Mouse (Mus musculus): ENCODE measurements at regions not wholly inside any gene's neighbourhood (a gene's known extent, or its start where the extent isn't known, plus 50 kb on each side); places are given as distances from the start of the nearest gene placed in this dataset.
"Not testable (repeated sequence)": the region's sequence is repeated elsewhere in the genome, so short reads cannot be mapped to it uniquely, and the experiment has no call there.

GRCm38 (mm10) chr1:166900441-166901161, 100.6 kb upstream of the Fam78b start:
- peak; percentile 1 for DNase-seq (ENCODE audit: low spot score)

GRCm38 (mm10) chr1:166901574-166901973, 99.6 kb upstream of the Fam78b start:
- DNase-seq (ENCODE audit: low spot score) = no peak

DNA sequence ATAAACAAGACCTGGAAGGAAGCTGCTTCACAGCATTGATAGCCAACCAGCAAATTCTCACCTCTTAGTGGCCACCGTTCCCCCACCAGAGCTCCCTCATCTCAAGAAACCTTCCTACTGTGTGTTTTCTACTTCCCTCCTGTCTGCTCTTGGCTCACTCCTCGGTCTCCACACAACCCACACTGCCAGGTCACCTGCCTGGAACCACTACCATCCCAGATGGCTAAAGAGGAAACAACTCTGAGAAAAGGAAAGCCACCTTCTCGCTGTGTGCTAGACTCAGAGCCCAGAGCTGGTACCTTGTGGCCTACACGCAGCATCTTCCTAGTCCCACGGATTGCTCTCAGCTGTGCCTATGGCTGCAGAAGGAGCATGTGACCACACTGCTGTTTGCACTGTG, 97.8 kb upstream of the Fam78b start:
- DNase-seq (ENCODE audit: low spot score) = no peak

DNA sequence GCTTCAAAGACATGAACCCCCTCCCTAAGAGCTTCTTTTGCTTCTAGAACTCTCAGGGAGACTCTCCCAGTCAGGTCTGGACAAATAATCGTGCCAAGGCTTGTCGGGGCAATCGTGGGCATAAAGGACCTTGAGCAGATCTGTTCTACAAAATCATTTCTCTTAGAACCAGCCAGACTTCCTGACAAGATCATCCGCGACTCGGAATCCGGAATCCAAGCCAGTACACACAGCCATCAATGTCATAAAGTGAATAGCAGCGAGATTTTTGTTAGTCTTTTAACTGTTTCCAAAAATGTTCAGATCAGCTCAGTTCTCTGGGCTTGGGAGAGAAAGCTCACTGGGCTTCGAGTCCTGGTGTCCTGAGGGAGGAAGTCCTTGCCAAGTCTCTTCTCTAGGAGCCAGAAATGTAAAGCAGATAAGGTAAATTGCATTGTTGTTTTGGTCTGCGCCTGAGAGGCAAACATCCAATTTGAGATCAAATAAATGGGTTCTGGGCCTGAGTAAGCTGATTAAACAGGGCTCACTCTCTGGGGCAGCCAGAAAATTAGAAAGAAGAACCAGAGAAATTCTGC, 92.9 kb upstream of the Fam78b start:
- no peak for DNase-seq (ENCODE audit: low spot score)

GRCm38 (mm10) chr1:166912195-166912594, 89.0 kb upstream of the Fam78b start:
- DNase-seq (ENCODE audit: low spot score) = not testable (repeated sequence)

- no peak for DNase-seq (ENCODE audit: low spot score)
Observed at GRCm38 (mm10) chr1:166922911-166923712, 78.1 kb upstream of the Fam78b start.

- no peak for DNase-seq (ENCODE audit: low spot score)
Observed at GRCm38 (mm10) chr1:166923713-166923975, 77.6 kb upstream of the Fam78b start.

DNA sequence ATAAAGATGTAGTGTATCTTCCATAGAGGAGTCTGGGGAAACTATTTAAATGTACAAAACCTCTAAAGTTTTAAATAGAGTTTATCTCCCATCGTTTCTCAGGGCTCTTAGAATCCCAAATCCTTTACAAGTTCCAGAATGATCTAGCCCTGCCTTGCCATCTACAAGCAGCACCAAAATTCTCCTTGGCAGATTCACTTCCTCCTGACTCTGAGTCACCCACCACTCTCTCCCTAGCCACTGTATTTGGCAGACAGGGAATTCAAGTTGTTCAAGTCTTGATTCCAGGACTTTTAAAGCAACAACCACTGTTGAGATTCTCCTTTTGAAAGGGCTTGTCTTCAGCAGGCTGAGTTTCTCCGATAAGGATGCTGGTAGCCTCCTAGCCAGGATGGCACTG, 77.1 kb upstream of the Fam78b start:
- DNase-seq (ENCODE audit: low spot score) = no peak

GRCm38 (mm10) chr1:166926078-166926477, 75.1 kb upstream of the Fam78b start:
- no peak for DNase-seq (ENCODE audit: low spot score)

DNA sequence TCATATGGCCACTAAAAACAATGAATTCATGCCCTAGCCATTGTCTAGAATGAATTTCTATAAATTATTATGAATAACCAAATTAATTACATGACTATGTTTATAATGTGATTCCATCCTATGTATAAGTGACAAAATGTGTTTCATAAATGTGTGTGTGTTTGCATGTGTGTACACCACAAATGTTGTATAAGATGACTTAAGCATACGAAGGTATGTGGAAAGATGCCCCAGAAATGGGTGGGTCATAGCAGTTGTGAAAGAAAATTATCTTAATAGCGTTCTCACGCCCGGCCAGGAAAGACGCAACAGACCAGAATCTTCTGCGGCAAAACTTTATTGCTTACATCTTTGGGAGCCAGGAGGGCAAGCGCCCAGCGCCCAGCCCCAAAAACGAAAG, 61.5 kb upstream of the Fam78b start:
- not testable (repeated sequence) for DNase-seq (ENCODE audit: low spot score)

DNA sequence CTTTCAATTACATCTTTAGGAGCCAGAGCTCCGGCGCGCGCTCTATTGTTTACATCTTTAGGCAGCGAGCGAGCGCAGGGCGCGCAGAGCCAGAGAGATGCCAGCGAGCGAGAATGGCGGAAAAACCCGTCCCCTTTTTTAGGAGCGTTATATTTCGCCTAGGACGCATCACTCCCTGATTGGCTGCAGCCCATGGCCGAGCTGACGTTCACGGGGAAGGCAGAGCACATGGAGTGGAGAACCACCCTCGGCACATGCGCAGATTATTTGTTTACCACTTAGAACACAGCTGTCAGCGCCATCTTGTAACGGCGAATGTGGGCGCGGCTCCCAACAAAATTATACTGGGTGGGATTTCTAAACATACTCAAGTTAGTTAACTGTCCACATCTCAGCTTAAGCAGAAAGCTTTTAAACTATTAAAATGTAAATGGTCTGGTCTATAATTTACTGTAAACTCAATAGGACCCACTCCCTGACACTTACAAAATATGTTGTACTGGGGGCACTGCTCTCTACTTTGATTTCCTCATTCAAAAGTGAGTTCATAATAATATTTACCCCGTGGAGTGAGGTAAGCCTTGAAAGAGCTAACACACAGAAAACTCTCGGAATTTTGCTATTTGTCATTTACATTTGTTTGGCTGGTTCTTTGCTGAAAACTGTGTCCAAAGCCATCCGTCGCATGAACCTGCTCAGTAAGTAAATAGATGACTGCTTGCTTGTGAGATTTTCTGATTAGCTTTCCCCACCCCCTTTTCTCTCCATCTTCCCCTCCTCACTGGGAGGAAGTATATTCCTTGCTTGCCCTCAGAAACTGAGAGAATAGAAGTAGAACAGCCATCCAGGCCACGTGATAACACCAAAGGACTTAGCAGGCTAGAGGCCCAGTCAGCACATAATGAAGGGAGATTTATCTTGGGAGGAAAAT, 60.8 kb upstream of the Fam78b start:
- not testable (repeated sequence) for DNase-seq (ENCODE audit: low spot score)

- no peak for DNase-seq (ENCODE audit: low spot score)
Observed at GRCm38 (mm10) chr1:166942201-166942600, 59.0 kb upstream of the Fam78b start.

DNA sequence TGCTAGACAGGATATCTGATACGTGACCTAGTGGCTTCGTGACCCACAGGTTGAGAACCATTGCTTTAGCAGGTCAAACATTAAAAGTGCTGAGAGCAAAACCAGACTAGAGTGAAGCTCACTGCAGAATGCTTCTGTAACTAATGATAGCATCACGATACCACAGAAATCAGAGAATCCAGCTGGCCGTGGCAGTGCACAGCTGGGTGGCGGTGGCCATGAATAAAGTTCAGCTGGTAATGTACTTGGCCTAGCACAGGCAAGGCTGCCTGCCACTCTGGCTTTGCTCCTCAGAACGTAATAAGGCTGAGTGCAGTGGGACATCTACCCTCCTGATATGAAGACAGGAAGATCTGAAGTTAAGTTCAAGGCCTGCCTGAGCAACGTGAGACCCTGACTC, 56.7 kb upstream of the Fam78b start:
- DNase-seq (ENCODE audit: low spot score) = no peak

DNA sequence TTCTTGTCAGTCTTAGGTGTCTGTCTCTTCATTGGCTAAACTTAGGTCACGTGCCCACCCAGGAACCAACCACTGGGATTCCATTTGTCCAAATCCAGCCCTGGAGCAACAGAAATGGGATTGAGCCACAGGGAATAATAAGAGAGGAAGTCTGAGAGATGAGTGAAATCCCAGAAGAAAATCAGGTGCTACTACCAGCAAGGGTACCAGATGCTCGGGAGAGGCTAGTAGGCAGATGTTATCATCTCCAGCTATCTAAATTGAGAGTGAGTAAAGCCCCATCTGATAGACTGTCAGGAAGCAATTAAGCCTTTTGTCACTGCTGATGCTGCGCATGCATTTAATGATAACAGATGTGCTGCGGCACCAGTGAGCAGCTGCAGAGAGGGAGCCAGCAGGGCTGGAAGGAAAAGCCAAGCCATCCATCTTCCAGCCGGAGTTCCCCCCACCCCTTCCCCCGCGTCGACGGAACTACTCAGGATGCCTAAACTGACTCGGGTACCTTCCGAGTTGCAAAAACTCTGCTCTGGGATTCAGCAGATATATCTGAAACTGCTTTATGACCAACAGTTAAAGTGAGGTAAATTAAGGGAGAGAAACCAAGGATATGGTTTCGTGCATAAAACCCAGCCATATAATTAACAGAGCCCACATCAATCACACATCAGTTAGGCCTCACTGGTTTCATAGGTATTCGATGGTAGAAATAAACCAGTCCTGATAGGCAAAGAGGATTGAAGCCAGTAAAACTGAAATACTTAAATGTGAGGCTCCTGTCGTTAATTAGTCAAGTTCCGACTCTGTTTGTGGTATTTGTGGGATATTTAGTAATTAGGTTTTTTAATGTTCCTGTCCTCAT, 53.1 kb upstream of the Fam78b start:
- DNase-seq (ENCODE audit: low spot score) = no peak
